Mouse (Mus musculus): ENCODE measurements around the gene Serf2.

GRCm38 (mm10) chr2:121423166-121423565 is 25.8 kb upstream of the Serf2 start:
- TF ChIP-seq CTCF (IDR thresholded peaks at IDR 0.05; ENCODE audit: low read depth, low read length) (no peak), POLR2A (IDR thresholded peaks at IDR 0.05; ENCODE audit: insufficient read depth, low read length) (no peak), EP300 (IDR thresholded peaks at IDR 0.05; ENCODE audit: insufficient read depth, low read depth, low read length) (no peak)
